Mouse (Mus musculus): ENCODE results near the gene Olfr309.

- TF ChIP-seq POLR2A (IDR thresholded peaks at IDR 0.05; ENCODE audit: low read depth, low read length) (no peak), CTCF (IDR thresholded peaks at IDR 0.05; ENCODE audit: borderline replicate concordance, insufficient read depth, low read length) (no peak)
These were observed 36.4 kb downstream of the Olfr309 start, which contains the start of gene Olfr310 for GRCm38 (mm10) chr7:86277072-86277471.

Measured in embryonic fibroblast, embryonic 13.5 days (primary cell).